Mouse (Mus musculus) gastrocnemius, adult 18-20 months (tissue): ENCODE measurements around the gene Cyp1a1. TPM values are rescaled to one million over a fixed set of nuclear protein-coding genes. Genes with fewer than 3 reads are reported as not detected.

Experiments used
- total RNA-seq, 2 experiments: library from RNA; stranded (reverse); gene quantifications; 2 replicates each; pipeline ENCODE4 v1.2.3; 2021

Cyp1a1 gene
- total RNA-seq, 2 experiments from 2014 or later, result 0.24 to 0.37 TPM

Other genes with a start within 250 kb of the Cyp1a1 start
- gene Ppcdc, start 247.8 kb upstream of the Cyp1a1 start, total RNA-seq, result 1 to 10 TPM; 6.5 to 7.9 TPM
- 1 to 10 TPM in 1 of 2 experiments, under 1 TPM in 1; 0.98 to 1.2 TPM for gene Scamp5, start 219.9 kb upstream of the Cyp1a1 start, total RNA-seq
- gene Rpp25, start 183.9 kb upstream of the Cyp1a1 start, total RNA-seq, result not detected
- gene Cox5a, start 166.7 kb upstream of the Cyp1a1 start, total RNA-seq, result 1,000 to 10,000 TPM; 1,174 to 1,300 TPM
- 1 to 10 TPM; 5.6 to 6.3 TPM for gene Fam219b, start 150.4 kb upstream of the Cyp1a1 start, total RNA-seq
- gene Mpi, start 135.2 kb upstream of the Cyp1a1 start, total RNA-seq, result 10 to 100 TPM; 75.0 to 76.2 TPM
- gene Scamp2, start 127.0 kb upstream of the Cyp1a1 start, total RNA-seq, result 10 to 100 TPM; 41.8 to 43.1 TPM
- 1 to 10 TPM; 3.3 to 3.8 TPM for gene Ulk3, start 98.5 kb upstream of the Cyp1a1 start, total RNA-seq
- gene Cplx3, start 81.6 kb upstream of the Cyp1a1 start, total RNA-seq, result not detected
- gene Lman1l, start 67.2 kb upstream of the Cyp1a1 start, total RNA-seq, result not detected
- 1 to 10 TPM; 6.4 to 9.8 TPM for gene Csk, start 34.3 kb upstream of the Cyp1a1 start, total RNA-seq
- not detected for gene Cyp1a2, start 4.2 kb upstream of the Cyp1a1 start, total RNA-seq
- gene Edc3, start 20.6 kb downstream of the Cyp1a1 start, total RNA-seq, result 1 to 10 TPM; 4.7 to 5.1 TPM
- 10 to 100 TPM; 36.1 to 45.2 TPM for gene Clk3, start 77.9 kb downstream of the Cyp1a1 start, total RNA-seq
- gene Arid3b, start 148.9 kb downstream of the Cyp1a1 start, total RNA-seq, result 1 to 10 TPM; 3.7 TPM
- 10 to 100 TPM; 87.4 to 95.1 TPM for gene Ubl7, start 223.1 kb downstream of the Cyp1a1 start, total RNA-seq